ENCODE assay signal across 10 mouse cellular contexts in genomic region chr13:34874736-34875135, GRCm38 (mm10). TPM values are rescaled to one million over a fixed set of nuclear protein-coding genes. Genes with fewer than 3 reads are reported as not detected.
A peak's percentile ranks its signal among the peaks of the same experiment; 100 is the strongest.
DNase-seq lines count a peak whose midpoint lies in the region; ATAC-seq and TF ChIP-seq lines count a peak whose summit lies in the region.
"Not testable (repeated sequence)": the region's sequence is repeated elsewhere in the genome, so short reads cannot be mapped to it uniquely, and the experiment has no call there.
"Had no signal": no experiment of that assay in that cellular context is flagged by ENCODE, and none has a peak within 500 bp of the region (broad histone marks: within the 10 kb centered on the region; RNA-seq: fewer than 3 reads in every experiment).

No protein-coding gene starts in this region.

- H3K9me3 ChIP-seq in MEL (replicated peaks; ENCODE audit: insufficient read depth, low read length); embryonic facial prominence, embryonic 10.5 days; intestine, embryonic 14.5 days (ENCODE audit: control insufficient read depth, low read length); liver, embryonic 16.5 days (replicated peaks; ENCODE audit: control insufficient read depth, low read length); stomach, embryonic 15.5 days: not testable (repeated sequence)

- not testable (repeated sequence) for H3K27me3 ChIP-seq in MEL (ENCODE audit: control insufficient read depth in 1 of 2, insufficient read depth in 2 of 2, low read length in 2 of 2); embryonic facial prominence, embryonic 10.5 days (replicated peaks; ENCODE audit: low read depth, poor library complexity, severe bottlenecking); heart, adult 2 months (ENCODE audit: control insufficient read depth, insufficient read depth, low read length); intestine, embryonic 14.5 days (replicated peaks; ENCODE audit: control insufficient read depth, insufficient read depth, low read length); liver, embryonic 16.5 days (ENCODE audit: control insufficient read depth, insufficient read depth, low read depth, low read length); myocyte (ENCODE audit: control insufficient read depth, insufficient read depth, insufficient read length); stomach, embryonic 15.5 days (replicated peaks)

- peak overlapping the region; percentile 92 for H3K4me2 ChIP-seq in intestine, embryonic 14.5 days (ENCODE audit: low read length)
- H3K4me2 ChIP-seq in liver, embryonic 16.5 days (ENCODE audit: low read depth, low read length): peak overlapping the region; percentile 91
- peak overlapping the region; percentile 85 for H3K4me2 ChIP-seq in myocyte (ENCODE audit: low read depth)
- H3K4me2 ChIP-seq in stomach, embryonic 15.5 days: peak overlapping the region; percentile 66

- H3K4me1 ChIP-seq in MEL (ENCODE audit: control insufficient read depth in 1 of 2, insufficient read depth in 2 of 2, low read length in 2 of 2): peaks cover 0 to 10% of the 10 kb centered on the region in 2 experiments; a peak in 3 of 4 replicates
- peaks cover 24% of the 10 kb centered on the region for H3K4me1 ChIP-seq in embryonic facial prominence, embryonic 10.5 days
- peaks cover 14% of the 10 kb centered on the region for H3K4me1 ChIP-seq in heart, adult 2 months (ENCODE audit: control insufficient read depth, insufficient read depth, low read length)
- peaks cover 12% of the 10 kb centered on the region for H3K4me1 ChIP-seq in intestine, embryonic 14.5 days (replicated peaks; ENCODE audit: control insufficient read depth, insufficient read depth, low read length)
- H3K4me1 ChIP-seq in liver, embryonic 16.5 days (ENCODE audit: control insufficient read depth, low read depth, low read length): peaks cover 22% of the 10 kb centered on the region
- not testable (repeated sequence) for H3K4me1 ChIP-seq in stomach, embryonic 15.5 days

- H3K9ac ChIP-seq in MEL (ENCODE audit: control insufficient read depth, low read depth, low read length, poor library complexity, severe bottlenecking): peak overlapping the region; percentile 90
- H3K9ac ChIP-seq in heart, adult 2 months (ENCODE audit: low read depth, low read length): peak overlapping the region; percentile 99; the same call in 1 of the 2 replicates
- peak overlapping the region; percentile 97 for H3K9ac ChIP-seq in intestine, embryonic 14.5 days (ENCODE audit: low read length)
- peak overlapping the region; percentile 95 for H3K9ac ChIP-seq in liver, embryonic 16.5 days (ENCODE audit: low read depth, low read length)
- not testable (repeated sequence) for H3K9ac ChIP-seq in stomach, embryonic 15.5 days

- not testable (repeated sequence) for DNase-seq in MEL (ENCODE audit: low read depth, low spot score); intestine, embryonic 14.5 days (ENCODE audit: low spot score)
- DNase-seq in embryonic facial prominence, embryonic 10.5 days (ENCODE audit: low spot score): peak; percentile 10
- DNase-seq in heart, adult 2 months: peak; percentile 21 to 51
- peak; percentile 14 for DNase-seq in layer of hippocampus, adult 9-11 months

- ATAC-seq in intestine, embryonic 14.5 days (replicated peaks; ENCODE audit: low FRiP score, low TSS enrichment, low read depth): peak; percentile 25; the same call in 1 of the 2 replicates
- not testable (repeated sequence) for ATAC-seq in liver, embryonic 16.5 days (ENCODE audit: low read depth); stomach, embryonic 15.5 days (ENCODE audit: insufficient read depth, low FRiP score, low read depth)

- TF ChIP-seq RAD21 in MEL (IDR thresholded peaks at IDR 0.05; ENCODE audit: low read depth, low read length): not testable (repeated sequence)

- H3ac ChIP-seq in myocyte (ENCODE audit: control insufficient read depth, insufficient read length): peak overlapping the region; percentile 63

- TF ChIP-seq EP300 in MEL (IDR thresholded peaks at IDR 0.05; ENCODE audit: low read depth in 1 of 2, low read length in 2 of 2); heart, adult 2 months (IDR thresholded peaks at IDR 0.05; ENCODE audit: insufficient read depth, low read depth, low read length): not testable (repeated sequence)

- WGBS in embryonic facial prominence, embryonic 10.5 days: 25% methylated on average over 13 of the region's 13 CpGs
- 15% methylated on average over 13 of the region's 13 CpGs for WGBS in heart, adult 2 months
- 15% methylated on average over 13 of the region's 13 CpGs for WGBS in intestine, embryonic 14.5 days
- 14% methylated on average over 13 of the region's 13 CpGs for WGBS in liver, embryonic 16.5 days (ENCODE audit: insufficient replicate concordance)
- WGBS in stomach, embryonic 15.5 days: 14% methylated on average over 13 of the region's 13 CpGs

- peaks cover 42% of the 10 kb centered on the region for H3K79me2 ChIP-seq in MEL (ENCODE audit: control insufficient read depth, insufficient read depth, low read length, poor library complexity)
- H3K79me2 ChIP-seq in heart, adult 2 months (replicated peaks; ENCODE audit: control insufficient read depth, insufficient read depth, low read length): not testable (repeated sequence)
- peaks cover 41% of the 10 kb centered on the region for H3K79me2 ChIP-seq in myocyte (ENCODE audit: control insufficient read depth, insufficient read depth)

- intact Hi-C loops in heart, adult 2 months (cut with DNase I): not testable (repeated sequence)

- peaks cover 0 to 20% of the 10 kb centered on the region in 2 experiments; a peak in 3 of 4 replicates for H3K36me3 ChIP-seq in MEL (ENCODE audit: control insufficient read depth in 1 of 2, insufficient read depth in 2 of 2, low read length in 2 of 2)
- not testable (repeated sequence) for H3K36me3 ChIP-seq in embryonic facial prominence, embryonic 10.5 days (replicated peaks); intestine, embryonic 14.5 days (ENCODE audit: control insufficient read depth, insufficient read depth, low read length); liver, embryonic 16.5 days (ENCODE audit: control insufficient read depth, insufficient read depth); myocyte (ENCODE audit: control insufficient read depth, insufficient read depth); stomach, embryonic 15.5 days
- H3K36me3 ChIP-seq in heart, adult 2 months (ENCODE audit: control insufficient read depth, insufficient read depth, low read length): peaks cover 11% of the 10 kb centered on the region

- not testable (repeated sequence) for TF ChIP-seq CTCF in MEL (IDR thresholded peaks at IDR 0.05 in 2 of 3, conservative IDR thresholded peaks at IDR 0.05 in 1 of 3; ENCODE audit: control insufficient read depth in 1 of 3, insufficient read depth in 1 of 3, low read depth in 2 of 3, low read length in 3 of 3, poor library complexity in 1 of 3, severe bottlenecking in 1 of 3); heart, adult 2 months (IDR thresholded peaks at IDR 0.05)

- peak overlapping the region; percentile 87 to 89 for H3K4me3 ChIP-seq in MEL (ENCODE audit: control insufficient read depth in 1 of 2, insufficient read depth in 1 of 2, low read depth in 2 of 2, low read length in 2 of 2)
- H3K4me3 ChIP-seq in embryonic facial prominence, embryonic 10.5 days: peak overlapping the region; percentile 94
- peak overlapping the region; percentile 90 for H3K4me3 ChIP-seq in heart, adult 2 months
- H3K4me3 ChIP-seq in intestine, embryonic 14.5 days (ENCODE audit: low read depth, low read length): peak overlapping the region; percentile 96
- H3K4me3 ChIP-seq in liver, embryonic 16.5 days (ENCODE audit: low read depth, low read length): peak overlapping the region; percentile 98
- peak overlapping the region; percentile 52 for H3K4me3 ChIP-seq in myocyte
- H3K4me3 ChIP-seq in stomach, embryonic 15.5 days (replicated peaks): peak overlapping the region; percentile 97

- not testable (repeated sequence) for TF ChIP-seq POLR2A in MEL (IDR thresholded peaks at IDR 0.05; ENCODE audit: control insufficient read depth in 1 of 2, insufficient read depth in 1 of 2, low read depth in 1 of 2, low read length in 2 of 2, poor library complexity in 1 of 2); heart, adult 2 months (IDR thresholded peaks at IDR 0.05; ENCODE audit: insufficient read depth, low read depth, low read length); myocyte (IDR thresholded peaks at IDR 0.05; ENCODE audit: insufficient read length, low read depth)

- H3K27ac ChIP-seq in MEL (ENCODE audit: control insufficient read depth, low read depth, low read length): peak overlapping the region; percentile 97
- peak overlapping the region; percentile 98 for H3K27ac ChIP-seq in embryonic facial prominence, embryonic 10.5 days (replicated peaks)
- peak overlapping the region; percentile 95 for H3K27ac ChIP-seq in heart, adult 2 months
- peak overlapping the region; percentile 97 for H3K27ac ChIP-seq in intestine, embryonic 14.5 days (ENCODE audit: low read depth)
- peak overlapping the region; percentile 99 for H3K27ac ChIP-seq in liver, embryonic 16.5 days (ENCODE audit: low read length)
- peak overlapping the region; percentile 99 for H3K27ac ChIP-seq in stomach, embryonic 15.5 days

RNA-seq across cellular contexts. Expression of gene Prpf4b, which starts 0.4 kb away (rescaled TPM):
- 66.6 and 74.9 TPM in 2 replicates for total RNA-seq in MEL (2012; rRNA removed)
- polyA plus RNA-seq in MEL (2012; ENCODE audit: insufficient read depth in 1 of 2, insufficient read length in 2 of 2, low read depth in 1 of 2, low replicate concordance in 2 of 2, missing spikeins in 1 of 2) (10 to 100 TPM in 1 of 2 experiments, not detected in 1; 88.6 TPM), myocyte (2012; fragmentation: generic; extraction: Trizol) (8.1 TPM)
- 78.0 and 81.6 TPM in 2 replicates for polyA plus RNA-seq in embryonic facial prominence, embryonic 10.5 days (2016; fragmentation: Nextera tagmentation; extraction: Ambion mirVana)
- total RNA-seq in heart, adult 2 months (2021): 10 to 100 TPM; 32.1 to 32.8 TPM
- 11.2 and 21.6 TPM in 2 replicates for polyA plus RNA-seq in heart, adult 2 months (2012; rRNA removed)
- 87.8 and 89.3 TPM in 2 replicates for polyA plus RNA-seq in intestine, embryonic 14.5 days (2014; fragmentation: Nextera tagmentation; extraction: Ambion mirVana)
- 29.1 and 34.4 TPM in 2 replicates for polyA plus RNA-seq in liver, embryonic 16.5 days (2015; fragmentation: Nextera tagmentation; extraction: Ambion mirVana)
- 69.0 and 72.2 TPM in 2 replicates for polyA plus RNA-seq in stomach, embryonic 15.5 days (2015; fragmentation: Nextera tagmentation; extraction: Ambion mirVana)

RNA-seq across cellular contexts. Expression of gene Fam217a, which starts 49.4 kb away (rescaled TPM):
- total RNA-seq in MEL (2012; rRNA removed): not detected in 2 replicates
- polyA plus RNA-seq in MEL (2012; ENCODE audit: insufficient read depth in 1 of 2, insufficient read length in 2 of 2, low read depth in 1 of 2, low replicate concordance in 2 of 2, missing spikeins in 1 of 2) (not detected), myocyte (2012; fragmentation: generic; extraction: Trizol) (not detected)
- polyA plus RNA-seq in embryonic facial prominence, embryonic 10.5 days (2016; fragmentation: Nextera tagmentation; extraction: Ambion mirVana): 0.82 and 1.5 TPM in 2 replicates
- under 1 TPM; 0.11 to 0.23 TPM for total RNA-seq in heart, adult 2 months (2021)
- polyA plus RNA-seq in heart, adult 2 months (2012; rRNA removed): 0.25 and 0.32 TPM in 2 replicates
- polyA plus RNA-seq in intestine, embryonic 14.5 days (2014; fragmentation: Nextera tagmentation; extraction: Ambion mirVana): 0.82 and 1.0 TPM in 2 replicates
- 0.16 and 0.18 TPM in 2 replicates for polyA plus RNA-seq in liver, embryonic 16.5 days (2015; fragmentation: Nextera tagmentation; extraction: Ambion mirVana)
- polyA plus RNA-seq in stomach, embryonic 15.5 days (2015; fragmentation: Nextera tagmentation; extraction: Ambion mirVana): 1.3 TPM in 2 replicates

RNA-seq across cellular contexts. Expression of gene 4933417A18Rik, which starts 49.5 kb away (rescaled TPM):
- total RNA-seq in MEL (2012; rRNA removed): not detected in 2 replicates
- polyA plus RNA-seq in MEL (2012; ENCODE audit: insufficient read depth in 1 of 2, insufficient read length in 2 of 2, low read depth in 1 of 2, low replicate concordance in 2 of 2, missing spikeins in 1 of 2) (not detected), myocyte (2012; fragmentation: generic; extraction: Trizol) (not detected)
- polyA plus RNA-seq in embryonic facial prominence, embryonic 10.5 days (2016; fragmentation: Nextera tagmentation; extraction: Ambion mirVana): not detected in 2 replicates
- not detected for total RNA-seq in heart, adult 2 months (2021)
- polyA plus RNA-seq in heart, adult 2 months (2012; rRNA removed): not detected in 2 replicates
- not detected in 2 replicates for polyA plus RNA-seq in intestine, embryonic 14.5 days (2014; fragmentation: Nextera tagmentation; extraction: Ambion mirVana)
- polyA plus RNA-seq in liver, embryonic 16.5 days (2015; fragmentation: Nextera tagmentation; extraction: Ambion mirVana): not detected in 2 replicates
- polyA plus RNA-seq in stomach, embryonic 15.5 days (2015; fragmentation: Nextera tagmentation; extraction: Ambion mirVana): not detected in 2 replicates
- total RNA-seq: adrenal gland, postnatal 36 days; heart, postnatal 10 days had no signal
